Mouse (Mus musculus) embryonic facial prominence, embryonic 12.5 days (tissue): ENCODE measurements around the gene Rhox10. TPM values are rescaled to one million over a fixed set of nuclear protein-coding genes. Genes with fewer than 3 reads are reported as not detected.

ENCODE experiments used
- polyA plus RNA-seq: library from polyadenylated mRNA; unstranded; fragments of >200 nt; fragmentation: Nextera tagmentation; extraction: Ambion mirVana; gene quantifications from 2 replicates; pipeline ENCODE4 v1.2.1, GENCODE M21; 2016

Rhox10 gene
- polyA plus RNA-seq, 1 experiment from 2014 or later = not detected

Other genes starting within 250 kb of the Rhox10 start
- gene Rhox6, start 239.6 kb upstream of the Rhox10 start, polyA plus RNA-seq = not detected in 2 replicates
- not detected in 2 replicates for gene Rhox7a, start 234.8 kb upstream of the Rhox10 start, polyA plus RNA-seq
- gene Rhox8, start 187.5 kb upstream of the Rhox10 start, polyA plus RNA-seq = not detected in 2 replicates
- gene Rhox7b, start 169.2 kb upstream of the Rhox10 start, polyA plus RNA-seq = not detected in 2 replicates
- not detected in 2 replicates for gene Rhox9, start 164.7 kb upstream of the Rhox10 start, polyA plus RNA-seq
- gene Btg1-ps1, start 47.7 kb upstream of the Rhox10 start, polyA plus RNA-seq = not detected in 2 replicates
- gene Btg1-ps2, start 23.4 kb upstream of the Rhox10 start, polyA plus RNA-seq = not detected in 2 replicates
- gene Rhox11, start 18.7 kb downstream of the Rhox10 start, polyA plus RNA-seq = not detected in 2 replicates
- gene Rhox12, start 44.4 kb downstream of the Rhox10 start, polyA plus RNA-seq = not detected in 2 replicates
- not detected in 2 replicates for gene Rhox13, start 54.7 kb downstream of the Rhox10 start, polyA plus RNA-seq
- 4.1 and 5.1 TPM in 2 replicates for gene Zbtb33, start 123.3 kb downstream of the Rhox10 start, polyA plus RNA-seq
- gene Tmem255a, start 186.0 kb downstream of the Rhox10 start, polyA plus RNA-seq = 28.1 and 28.5 TPM in 2 replicates
- 0.15 TPM in 1 of 2 replicates, not detected in the other for gene Atp1b4, start 249.7 kb downstream of the Rhox10 start, polyA plus RNA-seq